Mouse (Mus musculus) liver, adult 2 months (tissue): ENCODE results near the gene 9930104L06Rik.

Experiments used
- CTCF ChIP-seq: fragments of 200-500 bp; IDR thresholded peaks from 2 replicates; pipeline ENCODE4 v1.5.1; 2011; ENCODE audit warnings: low read depth, low read length, control low read depth
- POLR2A ChIP-seq: fragments of 200-500 bp; IDR thresholded peaks from 2 replicates; pipeline ENCODE4 v1.6.1; 2011; ENCODE audit warnings: low read length, control low read depth; ENCODE audit not compliant: insufficient read depth; ENCODE audit errors: extremely low read depth

GRCm38 (mm10) chr4:124970677-124971076 is 33.8 kb downstream of the 9930104L06Rik start:
- TF ChIP-seq POLR2A: no peak
- TF ChIP-seq CTCF: no peak
